Mouse (Mus musculus) kidney, postnatal 4 days (tissue): ENCODE results near the gene Slc43a2.
A peak's percentile ranks its signal among the peaks of the same experiment; 100 is the strongest.

Experiments
- DNase-seq, 2 experiments: peaks; one replicate each; pipeline ENCODE4 v3.0.0; 2021; ENCODE audit warnings: mixed read lengths in 2 of 2

Gene Slc43a2

DNA sequence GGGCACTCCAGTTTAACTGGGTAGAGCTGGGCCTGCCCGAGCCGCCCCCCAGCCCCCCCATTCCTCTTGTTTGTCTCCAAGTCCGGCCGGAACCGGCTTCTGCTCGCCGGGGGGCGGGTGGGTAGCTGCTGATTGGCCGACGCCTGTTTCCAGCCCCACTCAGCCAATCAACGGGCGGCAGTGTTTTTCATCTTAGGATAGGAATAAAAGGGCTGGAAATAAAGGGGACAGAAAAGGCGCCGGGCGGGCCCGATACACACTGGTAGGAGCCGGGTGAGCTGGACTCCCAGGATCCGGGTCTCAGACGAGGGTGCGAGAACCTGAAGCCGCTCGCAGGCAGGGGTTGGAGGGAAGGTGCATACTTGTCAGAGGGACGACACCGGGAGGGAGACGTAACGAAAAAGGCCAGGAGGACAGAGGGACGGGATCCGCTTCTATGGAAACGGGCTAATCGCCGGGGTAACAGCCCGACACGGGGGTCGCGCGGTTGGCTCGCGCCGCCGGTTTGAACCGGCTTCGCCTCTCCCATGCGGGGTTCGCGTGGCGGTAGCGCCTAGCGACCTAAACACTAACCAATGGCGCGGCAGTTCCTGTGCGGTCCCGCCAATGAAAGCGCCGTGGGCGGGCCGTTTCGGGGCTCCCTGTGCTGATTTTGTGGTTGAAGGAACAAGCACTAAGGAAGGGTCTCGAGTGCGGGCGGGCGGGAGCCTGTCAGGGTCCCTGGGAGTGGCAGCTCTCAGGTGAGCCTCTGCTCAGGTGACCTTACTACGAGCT is at the start of gene Slc43a2:
TSS of gene Slc43a2 (plus strand) at position 226 of the 774 bp plus-strand sequence.
- DNase-seq = peak; percentile 96 to 98

- no peak for DNase-seq
These were observed 45.3 kb upstream of the Slc43a2 start for GRCm38 (mm10) chr11:75486192-75486591.

DNA sequence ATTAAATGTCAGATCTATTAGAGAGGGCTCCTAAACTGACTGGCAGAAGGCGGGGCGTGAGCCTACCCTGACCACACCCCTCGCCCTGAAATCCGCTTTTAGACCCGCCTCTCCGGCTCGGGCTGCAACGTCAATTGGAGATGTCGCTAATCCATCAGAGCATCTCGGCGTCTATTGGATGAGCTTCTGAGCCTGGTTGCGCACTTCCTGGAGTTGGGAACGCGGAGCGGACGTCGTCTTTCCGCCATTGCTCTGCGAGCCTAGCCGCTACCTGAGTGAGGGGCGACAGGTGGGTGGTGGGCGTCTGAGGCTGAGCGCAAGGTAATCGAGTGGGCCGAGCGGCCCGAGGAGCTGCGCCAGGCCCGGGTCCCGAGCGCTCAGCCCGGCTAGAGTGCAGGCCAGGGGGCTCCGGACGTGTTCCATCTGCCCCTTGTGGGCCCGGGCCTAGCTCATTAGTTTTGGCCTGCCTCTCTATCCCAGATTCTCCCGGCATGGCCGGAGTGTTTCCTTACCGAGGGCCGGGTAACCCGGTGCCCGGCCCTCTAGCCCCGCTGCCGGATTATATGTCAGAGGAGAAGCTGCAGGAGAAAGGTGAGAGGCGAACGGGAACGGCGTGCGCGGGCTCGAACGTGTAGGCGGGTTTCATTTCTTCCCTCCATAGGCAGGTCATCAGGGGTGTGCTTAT is 44.8 kb upstream of the Slc43a2 start, which contains the start of gene Prpf8:
TSS of gene Prpf8 (plus strand) at position 216 of the 685 bp plus-strand sequence.
- DNase-seq = peak; percentile 97

GRCm38 (mm10) chr11:75487496-75487895 is 44.0 kb upstream of the Slc43a2 start:
- no peak for DNase-seq

- DNase-seq = no peak
These were observed 37.0 kb upstream of the Slc43a2 start for GRCm38 (mm10) chr11:75494296-75495049.

DNA sequence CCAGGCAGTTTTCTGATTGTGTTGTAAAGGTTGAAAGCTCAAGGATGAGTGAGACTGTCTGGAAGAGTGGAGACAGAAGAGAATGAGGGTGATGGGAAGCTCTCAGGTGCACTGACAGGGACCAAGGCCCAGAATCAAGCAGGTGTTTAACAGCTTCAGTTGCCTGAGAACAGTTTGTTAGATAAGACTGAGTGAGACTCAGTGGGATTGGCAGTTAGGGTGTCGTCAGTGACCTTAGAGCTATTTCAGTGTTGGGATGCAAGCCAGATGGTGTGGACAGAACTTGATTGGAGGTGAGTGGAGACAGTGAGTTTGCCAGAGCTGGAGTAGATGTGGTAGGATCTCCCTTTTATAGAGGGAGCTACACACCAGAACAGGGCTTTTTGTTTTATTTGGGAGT is 33.4 kb upstream of the Slc43a2 start:
- no peak for DNase-seq

GRCm38 (mm10) chr11:75508162-75508561 is 23.3 kb upstream of the Slc43a2 start:
- DNase-seq = no peak

- peak in 1 of 2 experiments; percentile 36 for DNase-seq
These were observed 22.6 kb upstream of the Slc43a2 start for GRCm38 (mm10) chr11:75508904-75509303.

GRCm38 (mm10) chr11:75509741-75510626 is 21.5 kb upstream of the Slc43a2 start, which contains the start of gene Rilp:
Gene Rilp, plus strand, starts transcription at chr11:75510094.
- DNase-seq = peak; percentile 76 to 86

GRCm38 (mm10) chr11:75510627-75510993 is 20.9 kb upstream of the Slc43a2 start:
- peak; percentile 98 for DNase-seq

DNA sequence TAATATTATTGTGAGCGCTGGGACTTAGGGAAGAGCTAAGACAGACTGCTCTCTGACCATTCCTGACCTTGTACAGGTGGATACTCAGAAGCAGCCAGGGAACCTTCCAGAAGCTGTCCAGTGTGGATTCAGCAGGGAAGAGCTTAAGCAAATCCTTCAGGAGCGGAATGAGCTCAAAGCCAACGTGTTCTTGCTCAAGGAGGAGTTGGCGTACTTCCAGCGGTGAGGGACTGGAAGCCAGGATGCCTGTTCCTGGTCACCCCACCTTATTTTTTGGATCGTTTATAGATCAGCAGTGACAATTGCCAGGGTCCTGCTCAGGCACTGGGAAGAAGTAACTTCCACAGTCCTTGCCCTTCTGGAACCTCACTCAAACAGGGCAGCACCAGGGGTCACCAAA is 20.3 kb upstream of the Slc43a2 start:
- DNase-seq = peak in 1 of 2 experiments; percentile 35

- DNase-seq = no peak
These were observed 19.0 kb upstream of the Slc43a2 start for GRCm38 (mm10) chr11:75512301-75513018.

GRCm38 (mm10) chr11:75513336-75513735 is 18.2 kb upstream of the Slc43a2 start, which contains the start of gene Scarf1:
Gene Scarf1, plus strand, starts transcription at chr11:75513540.
- peak; percentile 68 to 79 for DNase-seq

GRCm38 (mm10) chr11:75515186-75515585 is 16.3 kb upstream of the Slc43a2 start:
- no peak for DNase-seq

- peak in 1 of 2 experiments; percentile 61 for DNase-seq
These were observed 11.5 kb upstream of the Slc43a2 start for GRCm38 (mm10) chr11:75519834-75520633.

- no peak for DNase-seq
These were observed 9.9 kb upstream of the Slc43a2 start for GRCm38 (mm10) chr11:75521609-75522008.

- DNase-seq = no peak
These were observed 8.7 kb upstream of the Slc43a2 start for GRCm38 (mm10) chr11:75522793-75523192.

DNA sequence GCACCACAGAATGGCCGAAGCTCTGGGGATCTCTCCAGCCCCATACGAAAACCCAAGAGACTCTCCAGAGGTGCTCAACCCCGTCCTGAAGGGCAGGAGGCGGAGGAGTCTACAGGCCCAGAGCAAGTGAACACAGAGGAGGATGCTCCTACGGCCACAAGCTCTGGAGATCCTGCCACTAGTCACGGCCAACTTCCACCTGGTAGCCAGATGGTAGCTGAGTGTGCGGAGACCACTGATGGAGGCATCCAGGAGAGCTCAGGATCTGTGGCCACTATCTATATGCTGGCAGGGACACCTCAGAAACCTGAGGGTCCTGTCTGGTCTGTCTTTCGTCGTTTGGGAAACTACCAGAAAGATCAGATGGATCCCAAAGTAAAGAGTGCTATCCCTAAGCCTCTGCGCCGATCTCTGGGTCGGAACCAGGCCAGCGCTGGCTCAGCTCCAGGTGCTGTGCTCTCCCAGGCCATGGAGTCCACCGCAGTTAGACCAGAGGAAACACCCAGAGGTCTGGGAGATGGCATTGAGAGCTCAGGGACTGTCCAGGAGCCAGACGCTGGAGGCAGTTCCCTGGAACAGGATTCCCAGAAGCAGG is 5.9 kb upstream of the Slc43a2 start:
- no peak for DNase-seq

DNA sequence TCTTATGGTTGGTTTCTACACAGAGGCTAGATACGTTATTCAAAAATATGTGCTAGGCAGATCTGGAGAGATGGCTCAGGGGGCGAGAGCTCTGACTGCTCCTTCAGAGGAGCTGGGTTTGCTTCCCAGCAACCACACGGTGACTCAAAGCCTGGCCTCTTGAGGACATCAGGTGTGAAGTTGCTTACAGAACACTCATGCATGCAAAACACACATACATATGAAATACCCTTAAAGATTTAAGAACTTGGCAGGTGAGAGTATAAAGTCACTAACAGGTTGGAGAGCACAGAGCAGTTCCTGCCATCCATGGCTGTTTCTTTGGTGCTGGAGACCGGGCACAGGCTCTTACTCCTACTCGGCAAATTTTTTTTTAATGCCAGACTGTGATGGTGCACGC is 4.6 kb upstream of the Slc43a2 start:
- DNase-seq = no peak

DNA sequence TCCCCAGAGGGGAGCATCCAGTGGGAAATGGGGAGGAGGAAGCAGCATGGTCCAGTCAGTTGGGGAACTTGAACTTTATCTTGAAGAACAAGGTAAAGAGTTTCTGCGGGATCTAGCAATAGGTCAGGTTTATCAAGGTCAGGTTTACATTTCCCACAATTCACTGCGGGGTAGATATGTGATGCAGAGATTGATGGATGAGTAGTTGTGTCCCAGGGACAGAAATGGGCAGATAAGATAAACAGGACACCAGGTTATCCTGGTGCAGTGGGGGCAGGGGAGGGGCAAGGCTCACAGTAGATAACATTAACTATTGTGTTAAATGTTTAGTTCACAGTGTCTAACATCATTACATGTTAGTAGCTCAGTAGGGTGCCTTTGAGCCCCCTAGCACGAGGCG is 1.7 kb upstream of the Slc43a2 start:
- no peak for DNase-seq
